Mouse (Mus musculus) cerebellum, postnatal 14 days (tissue): ENCODE measurements at regions not wholly inside any gene's neighbourhood (a gene's known extent, or its start where the extent isn't known, plus 50 kb on each side); places are given as distances from the start of the nearest gene placed in this dataset.

Source experiments
- DNase-seq, 2 experiments: peaks; one replicate each; pipeline ENCODE4 v3.0.0; 2021; ENCODE audit warnings: mixed read lengths in 2 of 2

DNA sequence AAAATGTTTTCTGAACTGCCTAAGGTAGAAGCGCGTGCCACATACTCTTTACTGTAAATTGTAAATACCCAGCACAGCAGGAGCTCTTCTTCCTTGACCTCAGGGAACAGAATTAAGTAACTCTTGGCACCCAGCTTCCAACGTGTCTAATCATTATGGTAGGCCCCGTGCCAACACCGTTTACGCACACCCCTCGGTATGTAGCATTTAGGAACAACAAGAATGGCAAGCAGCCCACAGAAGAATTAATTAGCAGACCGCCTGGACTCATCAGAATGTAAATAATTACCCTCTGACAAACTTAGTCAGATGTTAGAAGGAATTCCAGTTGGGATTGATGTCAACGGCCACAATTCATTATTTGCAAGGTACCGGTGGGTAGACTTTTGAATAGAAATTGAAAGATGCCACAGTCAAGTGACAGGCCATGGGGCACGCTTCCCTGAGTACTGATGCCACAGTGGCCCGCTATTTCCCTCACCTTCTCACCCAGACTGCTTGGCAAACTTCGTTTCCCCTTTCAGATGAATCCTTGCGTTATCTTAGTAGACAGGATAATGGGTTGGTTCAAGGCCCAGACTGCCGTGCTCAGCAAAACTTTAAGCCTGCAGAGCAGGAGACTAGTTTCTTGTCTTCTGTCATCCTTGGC is 81.2 kb upstream of the Galnt5 start:
- DNase-seq = peak; percentile 24

DNA sequence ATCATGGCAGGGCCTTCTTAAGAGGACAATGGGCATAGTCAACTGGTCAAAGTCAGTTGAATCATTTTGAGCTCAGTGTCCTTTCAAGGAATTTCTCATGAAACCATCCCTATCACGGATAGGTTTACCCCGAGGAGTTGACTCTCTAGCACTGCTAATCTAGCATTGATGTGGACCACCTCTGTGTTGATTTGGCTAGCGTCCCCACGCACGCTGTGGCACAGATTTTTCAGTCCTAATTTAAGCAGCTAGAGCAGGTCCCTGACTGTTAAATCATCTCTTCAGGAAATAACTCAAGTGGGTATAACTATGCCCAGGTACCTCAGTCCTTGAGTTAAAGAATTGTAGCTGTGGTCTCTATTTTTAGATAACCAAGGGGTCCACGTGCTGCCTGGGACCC is 80.0 kb upstream of the Galnt5 start:
- peak; percentile 37 to 61 for DNase-seq

DNA sequence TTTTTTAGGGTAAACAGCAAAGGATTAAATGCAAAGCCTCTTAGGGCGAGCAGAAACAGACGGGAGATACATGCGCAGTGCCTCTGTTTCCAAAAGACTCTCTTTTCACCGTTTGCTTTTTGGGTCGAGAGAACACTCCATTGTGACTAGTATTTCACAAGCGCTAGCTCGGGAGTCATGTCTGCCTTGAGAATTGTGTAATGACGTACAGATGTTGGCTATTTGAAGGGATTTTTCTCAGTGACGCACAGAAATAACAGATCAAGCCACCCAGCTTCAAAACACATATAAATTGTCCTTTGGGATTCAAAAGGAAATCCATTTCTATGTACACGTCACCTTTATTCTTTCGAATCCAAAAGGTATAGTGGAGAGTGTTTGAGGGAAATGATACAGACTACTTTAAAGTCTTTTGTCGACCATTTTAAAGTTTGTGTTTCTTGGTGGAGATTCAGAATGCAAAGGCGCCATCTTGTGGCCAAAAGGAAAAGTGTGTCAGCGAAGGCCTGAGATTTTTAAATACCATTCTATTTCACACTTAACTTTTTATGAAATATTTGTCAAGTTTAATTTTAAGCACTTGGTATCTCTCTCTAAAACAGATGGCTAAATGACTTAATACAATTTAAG is 78.5 kb upstream of the Galnt5 start:
- DNase-seq = peak; percentile 72 to 77

DNA sequence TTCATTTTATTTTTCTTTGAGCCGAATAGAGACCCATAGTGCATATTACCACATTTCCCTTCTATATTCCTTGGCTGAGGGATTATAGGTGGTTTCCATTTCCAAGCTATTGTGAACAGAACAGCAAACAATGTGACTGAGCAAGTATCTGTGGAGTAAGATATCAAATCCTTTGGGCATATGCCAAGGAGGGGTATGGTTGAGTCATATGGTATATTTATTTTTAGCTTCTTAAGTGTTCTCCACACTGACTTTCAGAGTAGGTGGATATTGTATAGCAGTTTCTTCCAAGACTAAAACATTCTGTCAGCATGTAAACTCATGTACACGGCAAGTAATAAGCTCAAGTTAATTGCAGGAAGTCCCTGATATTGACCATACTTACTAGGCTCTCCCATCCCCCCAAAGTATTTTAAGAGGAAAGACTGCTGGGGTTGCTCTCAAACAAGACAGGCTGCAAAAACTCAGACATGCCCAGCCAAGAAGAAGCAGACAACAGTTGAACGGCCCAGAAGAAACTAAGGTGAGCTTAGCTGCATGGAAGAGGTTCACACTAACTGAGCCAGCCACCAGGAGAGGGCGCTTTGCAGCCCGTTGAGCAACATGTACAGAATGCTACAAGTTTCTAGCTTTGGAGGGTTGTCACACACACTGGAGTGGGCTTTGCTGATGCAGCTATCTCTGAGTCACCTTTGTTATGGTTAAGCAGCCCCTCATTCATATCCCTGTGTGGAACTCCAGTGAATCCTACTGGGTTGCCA is 63.4 kb upstream of the Galnt5 start:
- peak; percentile 34 to 36 for DNase-seq
